Mouse (Mus musculus): ENCODE measurements at regions not wholly inside any gene's neighbourhood (a gene's known extent, or its start where the extent isn't known, plus 50 kb on each side); places are given as distances from the start of the nearest gene placed in this dataset.

GRCm38 (mm10) chr11:43370025-43370424, 56.0 kb downstream of the Pttg1 start:
- no peak for ATAC-seq
- H3K9me3 ChIP-seq (ENCODE audit: low read length) = no peaks in the 10 kb centered on the region
- H3K27ac ChIP-seq (ENCODE audit: low read depth) = no peak overlapping the region
- no peaks in the 10 kb centered on the region for H3K4me1 ChIP-seq (ENCODE audit: insufficient read depth)
- H3K27me3 ChIP-seq (ENCODE audit: insufficient read depth, low read length) = no peaks in the 10 kb centered on the region
- DNase-seq = no peak
- no peak overlapping the region for H3K4me3 ChIP-seq (ENCODE audit: low read depth, low read length)
- TF ChIP-seq CTCF (IDR thresholded peaks at IDR 0.05; ENCODE audit: low read depth) (no peak), EP300 (IDR thresholded peaks at IDR 0.05; ENCODE audit: low read depth) (no peak)
- H3K9ac ChIP-seq (replicated peaks) = no peak overlapping the region
- H3K4me2 ChIP-seq (ENCODE audit: low read depth, low read length) = no peak overlapping the region
- WGBS (ENCODE audit: insufficient replicate concordance) = 73% methylated on average over 3 of the region's 3 CpGs
- H3K36me3 ChIP-seq (replicated peaks; ENCODE audit: insufficient read depth, low read length) = no peaks in the 10 kb centered on the region

GRCm38 (mm10) chr11:43368346-43368745, 57.7 kb downstream of the Pttg1 start:
- 35% methylated on average over 1 of the region's 1 CpGs for WGBS (ENCODE audit: insufficient replicate concordance)

GRCm38 (mm10) chr11:43361858-43362257, 64.2 kb downstream of the Pttg1 start:
- Histone ChIP-seq H3K9ac (replicated peaks) (no peak overlapping the region), H3K9me3 (ENCODE audit: low read length) (no peaks in the 10 kb centered on the region), H3K4me1 (ENCODE audit: insufficient read depth) (no peaks in the 10 kb centered on the region), H3K27ac (ENCODE audit: low read depth) (no peak overlapping the region), H3K36me3 (replicated peaks; ENCODE audit: insufficient read depth, low read length) (no peaks in the 10 kb centered on the region), H3K27me3 (ENCODE audit: insufficient read depth, low read length) (no peaks in the 10 kb centered on the region), H3K4me2 (ENCODE audit: low read depth, low read length) (no peak overlapping the region), H3K4me3 (ENCODE audit: low read depth, low read length) (no peak overlapping the region)
- no peak for TF ChIP-seq CTCF (IDR thresholded peaks at IDR 0.05; ENCODE audit: low read depth)
- TF ChIP-seq EP300 (IDR thresholded peaks at IDR 0.05; ENCODE audit: low read depth) = no peak
- no peak for DNase-seq
- no peak for ATAC-seq
- 46% methylated on average over 13 of the region's 13 CpGs for WGBS (ENCODE audit: insufficient replicate concordance)

More at GRCm38 (mm10) chr11:43368346-43368745, 57.7 kb downstream of the Pttg1 start:
- ATAC-seq (no peak), DNase-seq (no peak)
- Histone ChIP-seq H3K9me3 (ENCODE audit: low read length) (no peaks in the 10 kb centered on the region), H3K9ac (replicated peaks) (no peak overlapping the region), H3K27ac (ENCODE audit: low read depth) (no peak overlapping the region), H3K4me3 (ENCODE audit: low read depth, low read length) (no peak overlapping the region), H3K36me3 (replicated peaks; ENCODE audit: insufficient read depth, low read length) (no peaks in the 10 kb centered on the region), H3K4me1 (ENCODE audit: insufficient read depth) (no peaks in the 10 kb centered on the region), H3K27me3 (ENCODE audit: insufficient read depth, low read length) (no peaks in the 10 kb centered on the region), H3K4me2 (ENCODE audit: low read depth, low read length) (no peak overlapping the region)
- no peak for TF ChIP-seq CTCF (IDR thresholded peaks at IDR 0.05; ENCODE audit: low read depth)
- no peak for TF ChIP-seq EP300 (IDR thresholded peaks at IDR 0.05; ENCODE audit: low read depth)

- H3K4me1 ChIP-seq (ENCODE audit: insufficient read depth) = no peaks in the 10 kb centered on the region
- WGBS (ENCODE audit: insufficient replicate concordance) = 41% methylated on average over 13 of the region's 13 CpGs
- no peak overlapping the region for H3K9ac ChIP-seq (replicated peaks)
- no peak overlapping the region for H3K4me3 ChIP-seq (ENCODE audit: low read depth, low read length)
- H3K27me3 ChIP-seq (ENCODE audit: insufficient read depth, low read length) = no peaks in the 10 kb centered on the region
- TF ChIP-seq EP300 (IDR thresholded peaks at IDR 0.05; ENCODE audit: low read depth) (peak; percentile 78), CTCF (IDR thresholded peaks at IDR 0.05; ENCODE audit: low read depth) (no peak)
- no peak overlapping the region for H3K4me2 ChIP-seq (ENCODE audit: low read depth, low read length)
- ATAC-seq = peak; percentile 76
- peak; percentile 31 for DNase-seq
- H3K9me3 ChIP-seq (ENCODE audit: low read length) = no peaks in the 10 kb centered on the region
- H3K27ac ChIP-seq (ENCODE audit: low read depth) = no peak overlapping the region
- no peaks in the 10 kb centered on the region for H3K36me3 ChIP-seq (replicated peaks; ENCODE audit: insufficient read depth, low read length)
Measured at GRCm38 (mm10) chr11:43358390-43359291, 67.4 kb downstream of the Pttg1 start.

- Histone ChIP-seq H3K4me3 (ENCODE audit: low read depth, low read length) (no peak overlapping the region), H3K4me2 (ENCODE audit: low read depth, low read length) (no peak overlapping the region), H3K9me3 (ENCODE audit: low read length) (no peaks in the 10 kb centered on the region), H3K27ac (ENCODE audit: low read depth) (peak overlapping the region; percentile 55; the same call in 1 of the 2 replicates), H3K9ac (replicated peaks) (no peak overlapping the region), H3K36me3 (replicated peaks; ENCODE audit: insufficient read depth, low read length) (no peaks in the 10 kb centered on the region), H3K27me3 (ENCODE audit: insufficient read depth, low read length) (no peaks in the 10 kb centered on the region), H3K4me1 (ENCODE audit: insufficient read depth) (peaks cover 7% of the 10 kb centered on the region; the same call in 1 of the 2 replicates)
- 36% methylated on average over 4 of the region's 4 CpGs for WGBS (ENCODE audit: insufficient replicate concordance)
- ATAC-seq (peak; percentile 40; the same call in 1 of the 2 replicates), DNase-seq (no peak)
- TF ChIP-seq EP300 (IDR thresholded peaks at IDR 0.05; ENCODE audit: low read depth) (no peak), CTCF (IDR thresholded peaks at IDR 0.05; ENCODE audit: low read depth) (no peak)
Measured at GRCm38 (mm10) chr11:43353602-43354001, 72.4 kb downstream of the Pttg1 start.

- H3K27ac ChIP-seq (ENCODE audit: low read depth) = no peak overlapping the region
- peaks cover 7% of the 10 kb centered on the region; the same call in 1 of the 2 replicates for H3K4me1 ChIP-seq (ENCODE audit: insufficient read depth)
- no peaks in the 10 kb centered on the region for H3K9me3 ChIP-seq (ENCODE audit: low read length)
- no peak overlapping the region for H3K9ac ChIP-seq (replicated peaks)
- H3K27me3 ChIP-seq (ENCODE audit: insufficient read depth, low read length) = no peaks in the 10 kb centered on the region
- no peak overlapping the region for H3K4me2 ChIP-seq (ENCODE audit: low read depth, low read length)
- 42% methylated on average over 1 of the region's 1 CpGs for WGBS (ENCODE audit: insufficient replicate concordance)
- peak; percentile 43 for ATAC-seq
- DNase-seq = no peak
- TF ChIP-seq CTCF (IDR thresholded peaks at IDR 0.05; ENCODE audit: low read depth) (no peak), EP300 (IDR thresholded peaks at IDR 0.05; ENCODE audit: low read depth) (no peak)
- H3K36me3 ChIP-seq (replicated peaks; ENCODE audit: insufficient read depth, low read length) = no peaks in the 10 kb centered on the region
- no peak overlapping the region for H3K4me3 ChIP-seq (ENCODE audit: low read depth, low read length)
Measured at GRCm38 (mm10) chr11:43353030-43353429, 73.0 kb downstream of the Pttg1 start.

Measured in liver, postnatal 0 days (tissue).